Mouse (Mus musculus): Measurements from ENCODE around the gene 4931423N10Rik. TPM values are rescaled to one million over a fixed set of nuclear protein-coding genes. Genes with fewer than 3 reads are reported as not detected.
A peak's percentile ranks its signal among the peaks of the same experiment; 100 is the strongest.

Gene 4931423N10Rik
- polyA plus RNA-seq (2015; fragmentation: Nextera tagmentation; extraction: Ambion mirVana) = not detected in 2 replicates

GRCm38 (mm10) chr2:23207070-23207526, at the start of gene 4931423N10Rik:
TSS of gene 4931423N10Rik (plus strand) at chr2:23207476.
- Histone ChIP-seq H3K9ac (ENCODE audit: low read depth, low read length) (no peak within 1 kb of the TSS), H3K4me1 (ENCODE audit: control insufficient read depth, insufficient read depth, low read length) (no peaks in the 10 kb centered on the region), H3K27me3 (replicated peaks; ENCODE audit: control insufficient read depth, insufficient read depth, low read length) (no peaks in the 10 kb centered on the region), H3K4me3 (ENCODE audit: low read length) (no peak within 1 kb of the TSS), H3K4me2 (ENCODE audit: low read depth, low read length) (no peak within 1 kb of the TSS), H3K27ac (ENCODE audit: low read length) (no peak within 1 kb of the TSS), H3K9me3 (ENCODE audit: control insufficient read depth, low read length) (no peaks in the 10 kb centered on the region), H3K36me3 (ENCODE audit: control insufficient read depth, insufficient read depth, low read length) (no peaks in the 10 kb centered on the region)
- 78% methylated on average over 15 of the region's 15 CpGs for WGBS
- ATAC-seq = no peak

- Histone ChIP-seq H3K9ac (ENCODE audit: low read depth, low read length) (no peak overlapping the region), H3K27ac (ENCODE audit: low read length) (no peak overlapping the region), H3K36me3 (ENCODE audit: control insufficient read depth, insufficient read depth, low read length) (peaks cover 5% of the 10 kb centered on the region; the same call in 1 of the 2 replicates), H3K27me3 (replicated peaks; ENCODE audit: control insufficient read depth, insufficient read depth, low read length) (no peaks in the 10 kb centered on the region), H3K9me3 (ENCODE audit: control insufficient read depth, low read length) (no peaks in the 10 kb centered on the region), H3K4me3 (ENCODE audit: low read length) (no peak overlapping the region), H3K4me2 (ENCODE audit: low read depth, low read length) (no peak overlapping the region), H3K4me1 (ENCODE audit: control insufficient read depth, insufficient read depth, low read length) (no peaks in the 10 kb centered on the region)
- no peak for ATAC-seq
- 76% methylated on average over 3 of the region's 3 CpGs for whole genome bisulfite sequencing
These were observed 35.0 kb upstream of the 4931423N10Rik start for GRCm38 (mm10) chr2:23172305-23172704.

GRCm38 (mm10) chr2:23194366-23194765, 12.9 kb upstream of the 4931423N10Rik start:
- WGBS = 88% methylated on average over 1 of the region's 1 CpGs
- H3K9ac ChIP-seq (ENCODE audit: low read depth, low read length) = no peak overlapping the region
- H3K36me3 ChIP-seq (ENCODE audit: control insufficient read depth, insufficient read depth, low read length) = peaks cover 8% of the 10 kb centered on the region; the same call in 1 of the 2 replicates
- no peaks in the 10 kb centered on the region for H3K27me3 ChIP-seq (replicated peaks; ENCODE audit: control insufficient read depth, insufficient read depth, low read length)
- no peak overlapping the region for H3K27ac ChIP-seq (ENCODE audit: low read length)
- no peaks in the 10 kb centered on the region for H3K9me3 ChIP-seq (ENCODE audit: control insufficient read depth, low read length)
- ATAC-seq = no peak
- no peaks in the 10 kb centered on the region for H3K4me1 ChIP-seq (ENCODE audit: control insufficient read depth, insufficient read depth, low read length)
- H3K4me3 ChIP-seq (ENCODE audit: low read length) = no peak overlapping the region
- H3K4me2 ChIP-seq (ENCODE audit: low read depth, low read length) = no peak overlapping the region

- Histone ChIP-seq H3K36me3 (ENCODE audit: control insufficient read depth, insufficient read depth, low read length) (0 out of 2 replicates have a peak, but pooled peaks cover 2% of the 10 kb centered on the region), H3K9ac (ENCODE audit: low read depth, low read length) (no peak overlapping the region), H3K4me2 (ENCODE audit: low read depth, low read length) (no peak overlapping the region), H3K27ac (ENCODE audit: low read length) (no peak overlapping the region), H3K27me3 (replicated peaks; ENCODE audit: control insufficient read depth, insufficient read depth, low read length) (no peaks in the 10 kb centered on the region), H3K4me3 (ENCODE audit: low read length) (no peak overlapping the region), H3K9me3 (ENCODE audit: control insufficient read depth, low read length) (no peaks in the 10 kb centered on the region), H3K4me1 (ENCODE audit: control insufficient read depth, insufficient read depth, low read length) (no peaks in the 10 kb centered on the region)
- WGBS = 44% methylated on average over 1 of the region's 1 CpGs
- no peak for ATAC-seq
These were observed 6.2 kb upstream of the 4931423N10Rik start for GRCm38 (mm10) chr2:23201034-23201433.

GRCm38 (mm10) chr2:23202900-23203670, 4.2 kb upstream of the 4931423N10Rik start:
- 54% methylated on average over 15 of the region's 15 CpGs for WGBS
- ATAC-seq = no peak

GRCm38 (mm10) chr2:23213661-23214060, 6.4 kb downstream of the 4931423N10Rik start:
- ATAC-seq = no peak

More at GRCm38 (mm10) chr2:23202900-23203670, 4.2 kb upstream of the 4931423N10Rik start:
- Histone ChIP-seq H3K36me3 (ENCODE audit: control insufficient read depth, insufficient read depth, low read length) (0 out of 2 replicates have a peak, but pooled peaks cover 2% of the 10 kb centered on the region), H3K27ac (ENCODE audit: low read length) (no peak overlapping the region), H3K27me3 (replicated peaks; ENCODE audit: control insufficient read depth, insufficient read depth, low read length) (no peaks in the 10 kb centered on the region), H3K9ac (ENCODE audit: low read depth, low read length) (no peak overlapping the region), H3K9me3 (ENCODE audit: control insufficient read depth, low read length) (no peaks in the 10 kb centered on the region), H3K4me1 (ENCODE audit: control insufficient read depth, insufficient read depth, low read length) (no peaks in the 10 kb centered on the region), H3K4me3 (ENCODE audit: low read length) (no peak overlapping the region), H3K4me2 (ENCODE audit: low read depth, low read length) (no peak overlapping the region)

GRCm38 (mm10) chr2:23225199-23225598, 17.9 kb downstream of the 4931423N10Rik start:
- H3K9me3 ChIP-seq (ENCODE audit: control insufficient read depth, low read length) = no peaks in the 10 kb centered on the region
- WGBS = 62% methylated on average over 7 of the region's 7 CpGs
- H3K27me3 ChIP-seq (replicated peaks; ENCODE audit: control insufficient read depth, insufficient read depth, low read length) = no peaks in the 10 kb centered on the region

More at GRCm38 (mm10) chr2:23213661-23214060, 6.4 kb downstream of the 4931423N10Rik start:
- 83% methylated on average over 5 of the region's 5 CpGs for WGBS
- no peaks in the 10 kb centered on the region for H3K9me3 ChIP-seq (ENCODE audit: control insufficient read depth, low read length)
- H3K27ac ChIP-seq (ENCODE audit: low read length) = no peak overlapping the region
- H3K9ac ChIP-seq (ENCODE audit: low read depth, low read length) = no peak overlapping the region
- no peaks in the 10 kb centered on the region for H3K27me3 ChIP-seq (replicated peaks; ENCODE audit: control insufficient read depth, insufficient read depth, low read length)
- no peaks in the 10 kb centered on the region for H3K36me3 ChIP-seq (ENCODE audit: control insufficient read depth, insufficient read depth, low read length)
- H3K4me3 ChIP-seq (ENCODE audit: low read length) = no peak overlapping the region
- H3K4me1 ChIP-seq (ENCODE audit: control insufficient read depth, insufficient read depth, low read length) = no peaks in the 10 kb centered on the region
- H3K4me2 ChIP-seq (ENCODE audit: low read depth, low read length) = no peak overlapping the region

GRCm38 (mm10) chr2:23228463-23228862, 21.2 kb downstream of the 4931423N10Rik start:
- Histone ChIP-seq H3K4me1 (ENCODE audit: control insufficient read depth, insufficient read depth, low read length) (no peaks in the 10 kb centered on the region), H3K27me3 (replicated peaks; ENCODE audit: control insufficient read depth, insufficient read depth, low read length) (no peaks in the 10 kb centered on the region), H3K27ac (ENCODE audit: low read length) (no peak overlapping the region), H3K9ac (ENCODE audit: low read depth, low read length) (no peak overlapping the region), H3K4me3 (ENCODE audit: low read length) (no peak overlapping the region), H3K9me3 (ENCODE audit: control insufficient read depth, low read length) (no peaks in the 10 kb centered on the region), H3K36me3 (ENCODE audit: control insufficient read depth, insufficient read depth, low read length) (no peaks in the 10 kb centered on the region), H3K4me2 (ENCODE audit: low read depth, low read length) (no peak overlapping the region)
- no peak for ATAC-seq
- 74% methylated on average over 2 of the region's 2 CpGs for WGBS

More at GRCm38 (mm10) chr2:23225199-23225598, 17.9 kb downstream of the 4931423N10Rik start:
- no peak overlapping the region for H3K4me2 ChIP-seq (ENCODE audit: low read depth, low read length)
- H3K36me3 ChIP-seq (ENCODE audit: control insufficient read depth, insufficient read depth, low read length) = no peaks in the 10 kb centered on the region
- H3K4me3 ChIP-seq (ENCODE audit: low read length) = no peak overlapping the region
- no peak for ATAC-seq
- H3K4me1 ChIP-seq (ENCODE audit: control insufficient read depth, insufficient read depth, low read length) = no peaks in the 10 kb centered on the region
- H3K9ac ChIP-seq (ENCODE audit: low read depth, low read length) = no peak overlapping the region
- no peak overlapping the region for H3K27ac ChIP-seq (ENCODE audit: low read length)

- Histone ChIP-seq H3K27ac (ENCODE audit: low read length) (no peak overlapping the region), H3K27me3 (replicated peaks; ENCODE audit: control insufficient read depth, insufficient read depth, low read length) (no peaks in the 10 kb centered on the region), H3K9ac (ENCODE audit: low read depth, low read length) (peak overlapping the region; percentile 53), H3K9me3 (ENCODE audit: control insufficient read depth, low read length) (no peaks in the 10 kb centered on the region), H3K4me1 (ENCODE audit: control insufficient read depth, insufficient read depth, low read length) (no peaks in the 10 kb centered on the region), H3K4me3 (ENCODE audit: low read length) (peak overlapping the region; percentile 47), H3K36me3 (ENCODE audit: control insufficient read depth, insufficient read depth, low read length) (no peaks in the 10 kb centered on the region), H3K4me2 (ENCODE audit: low read depth, low read length) (peak overlapping the region; percentile 85)
- peak; percentile 58; the same call in 1 of the 2 replicates for ATAC-seq
- 1% methylated on average over 27 of the region's 50 CpGs for WGBS
These were observed 26.9 kb downstream of the 4931423N10Rik start for GRCm38 (mm10) chr2:23234065-23234773.

Measured in intestine, embryonic 16.5 days (tissue).